Mouse (Mus musculus): ENCODE measurements at regions not wholly inside any gene's neighbourhood (a gene's known extent, or its start where the extent isn't known, plus 50 kb on each side); places are given as distances from the start of the nearest gene placed in this dataset.
A peak's percentile ranks its signal among the peaks of the same experiment; 100 is the strongest.

GRCm38 (mm10) chr1:165086131-165086530 is 74.4 kb downstream of the Tbx19 start:
- no peak for ATAC-seq (ENCODE audit: low TSS enrichment)

GRCm38 (mm10) chr1:165084753-165085152 is 75.8 kb downstream of the Tbx19 start:
- ATAC-seq (ENCODE audit: low TSS enrichment) = peak; percentile 7; the same call in 1 of the 2 replicates

- ATAC-seq (ENCODE audit: low TSS enrichment) = peak; percentile 95
Measured at GRCm38 (mm10) chr1:165084179-165084578, 76.4 kb downstream of the Tbx19 start.

GRCm38 (mm10) chr1:165080351-165080750 is 80.2 kb downstream of the Tbx19 start:
- ATAC-seq (ENCODE audit: low TSS enrichment) = no peak

- ATAC-seq (ENCODE audit: low TSS enrichment) = peak; percentile 31
Measured at GRCm38 (mm10) chr1:165077313-165077712, 83.3 kb downstream of the Tbx19 start.

GRCm38 (mm10) chr1:165075301-165076082 is 85.1 kb downstream of the Tbx19 start:
- peak; percentile 71 for ATAC-seq (ENCODE audit: low TSS enrichment)

- peak; percentile 60 for ATAC-seq (ENCODE audit: low TSS enrichment)
Measured at GRCm38 (mm10) chr1:165071831-165072491, 88.6 kb downstream of the Tbx19 start.

GRCm38 (mm10) chr1:165064981-165065380 is 95.6 kb downstream of the Tbx19 start:
- ATAC-seq (ENCODE audit: low TSS enrichment) = no peak

- ATAC-seq (ENCODE audit: low TSS enrichment) = peak; percentile 64; the same call in 1 of the 2 replicates
Measured at GRCm38 (mm10) chr1:165062813-165063492, 97.6 kb downstream of the Tbx19 start.

- no peak for ATAC-seq (ENCODE audit: low TSS enrichment)
Measured at GRCm38 (mm10) chr1:165061420-165061819, 99.2 kb downstream of the Tbx19 start.

GRCm38 (mm10) chr1:165054245-165054644 is 106.3 kb downstream of the Tbx19 start:
- ATAC-seq (ENCODE audit: low TSS enrichment) = no peak

- ATAC-seq (ENCODE audit: low TSS enrichment) = no peak
Measured at GRCm38 (mm10) chr1:165051294-165051693, 109.3 kb downstream of the Tbx19 start.

- peak; percentile 35 for ATAC-seq (ENCODE audit: low TSS enrichment)
Measured at GRCm38 (mm10) chr1:165050176-165050575, 110.4 kb downstream of the Tbx19 start.

GRCm38 (mm10) chr1:165046637-165047036 is 111.3 kb upstream of the Xcl1 start:
- ATAC-seq (ENCODE audit: low TSS enrichment) = peak; percentile 64

GRCm38 (mm10) chr1:165046056-165046455 is 110.7 kb upstream of the Xcl1 start:
- no peak for ATAC-seq (ENCODE audit: low TSS enrichment)

GRCm38 (mm10) chr1:165043361-165043760 is 108.0 kb upstream of the Xcl1 start:
- ATAC-seq (ENCODE audit: low TSS enrichment) = no peak

- peak; percentile 78 for ATAC-seq (ENCODE audit: low TSS enrichment)
Measured at GRCm38 (mm10) chr1:165042105-165042504, 106.8 kb upstream of the Xcl1 start.

- ATAC-seq (ENCODE audit: low TSS enrichment) = 0 out of 2 replicates have a peak, but pooled peaks have one; percentile 10
Measured at GRCm38 (mm10) chr1:165036631-165037030, 101.3 kb upstream of the Xcl1 start.

GRCm38 (mm10) chr1:165035618-165036017 is 100.3 kb upstream of the Xcl1 start:
- ATAC-seq (ENCODE audit: low TSS enrichment) = peak; percentile 80

- ATAC-seq (ENCODE audit: low TSS enrichment) = peak; percentile 75
Measured at GRCm38 (mm10) chr1:165020960-165021563, 85.7 kb upstream of the Xcl1 start.

GRCm38 (mm10) chr1:165018692-165019309 is 83.5 kb upstream of the Xcl1 start:
- peak; percentile 87 for ATAC-seq (ENCODE audit: low TSS enrichment)

- ATAC-seq (ENCODE audit: low TSS enrichment) = no peak
Measured at GRCm38 (mm10) chr1:165018236-165018635, 82.9 kb upstream of the Xcl1 start.

Measured in frontal cortex, adult (tissue).